In the genomic region with DNA sequence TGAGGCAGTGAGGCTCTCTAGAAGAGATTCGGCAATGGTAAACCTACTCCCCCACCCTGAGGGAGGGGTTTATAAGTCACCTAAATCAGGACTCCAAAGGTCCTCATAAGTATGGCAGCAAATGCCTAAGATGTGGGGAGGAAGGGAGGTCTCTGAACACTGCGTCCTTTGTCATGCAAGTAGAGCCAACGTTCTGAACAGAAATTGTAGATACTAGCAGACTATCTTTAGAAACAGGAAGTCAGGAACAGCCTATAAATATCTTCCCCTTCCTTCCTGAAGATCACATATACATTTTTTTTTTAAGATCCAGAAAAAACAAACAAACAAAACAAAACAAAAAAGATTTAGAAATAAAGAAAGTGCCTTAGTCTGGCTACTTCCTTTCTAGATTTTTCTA, we compare ENCODE assay signal across 17 mouse cellular contexts.
A peak's percentile ranks its signal among the peaks of the same experiment; 100 is the strongest.
DNase-seq lines count a peak whose midpoint lies in the region; ATAC-seq and TF ChIP-seq lines count a peak whose summit lies in the region.
"Had no signal": no experiment of that assay in that cellular context is flagged by ENCODE, and none has a peak within 500 bp of the region (broad histone marks: within the 10 kb centered on the region; RNA-seq: fewer than 3 reads in every experiment).

No protein-coding gene starts in this region.

- no peak overlapping the region for H3K4me3 ChIP-seq in heart, embryonic 15.5 days
- H3K4me3 ChIP-seq in lung, embryonic 14.5 days (ENCODE audit: low read depth, low read length), result no peak overlapping the region
- no peak overlapping the region for H3K4me3 ChIP-seq in brown adipose tissue, adult 24 weeks (ENCODE audit: insufficient read depth, low read depth, low read length)
- H3K4me3 ChIP-seq in forebrain, embryonic 14.5 days (ENCODE audit: low read depth, low read length), result no peak overlapping the region
- H3K4me3 ChIP-seq: embryonic facial prominence, embryonic 12.5 days; limb, embryonic 12.5 days had no signal

- H3K9ac ChIP-seq in heart, embryonic 15.5 days, result no peak overlapping the region
- H3K9ac ChIP-seq in lung, embryonic 14.5 days, result no peak overlapping the region
- H3K9ac ChIP-seq in forebrain, embryonic 14.5 days (ENCODE audit: low read length), result no peak overlapping the region
- H3K9ac ChIP-seq: embryonic facial prominence, embryonic 12.5 days; limb, embryonic 12.5 days; liver, embryonic 14.5 days had no signal

- no peak overlapping the region for H3K4me2 ChIP-seq in heart, embryonic 15.5 days
- H3K4me2 ChIP-seq in lung, embryonic 14.5 days, result no peak overlapping the region
- no peak overlapping the region for H3K4me2 ChIP-seq in forebrain, embryonic 14.5 days (ENCODE audit: low read length)
- H3K4me2 ChIP-seq: embryonic facial prominence, embryonic 12.5 days; limb, embryonic 12.5 days had no signal

- no peaks in the 10 kb centered on the region for H3K27me3 ChIP-seq in heart, embryonic 15.5 days
- no peaks in the 10 kb centered on the region for H3K27me3 ChIP-seq in lung, embryonic 14.5 days (ENCODE audit: insufficient read depth, low read length)
- H3K27me3 ChIP-seq in forebrain, embryonic 14.5 days (replicated peaks; ENCODE audit: control insufficient read depth, insufficient read depth, low read length), result no peaks in the 10 kb centered on the region
- H3K27me3 ChIP-seq: embryonic facial prominence, embryonic 12.5 days; limb, embryonic 12.5 days had no signal

- no peaks in the 10 kb centered on the region for H3K36me3 ChIP-seq in heart, embryonic 15.5 days
- no peaks in the 10 kb centered on the region for H3K36me3 ChIP-seq in lung, embryonic 14.5 days (ENCODE audit: insufficient read depth)
- H3K36me3 ChIP-seq in forebrain, embryonic 14.5 days (ENCODE audit: control insufficient read depth, insufficient read depth, low read length), result no peaks in the 10 kb centered on the region
- H3K36me3 ChIP-seq: embryonic facial prominence, embryonic 12.5 days; limb, embryonic 12.5 days had no signal

- TF ChIP-seq CTCF in lung, embryonic 14.5 days (IDR thresholded peaks at IDR 0.05; ENCODE audit: low read depth), result no peak

- DNase-seq in heart, postnatal 25 days (ENCODE audit: low spot score), result no peak
- peak; percentile 34 for DNase-seq in lung, embryonic 14.5 days
- no peak for DNase-seq in lung, adult 18-20 months
- peak; percentile 26 for DNase-seq in CD4-positive, CD25-positive, alpha-beta regulatory T cell, adult 2 months (ENCODE audit: low read depth, low spot score)
- DNase-seq in left cerebral cortex, postnatal 36 days (ENCODE audit: low spot score in 2 of 2), result no peak
- DNase-seq in forebrain, embryonic 14.5 days (ENCODE audit: low spot score), result no peak
- DNase-seq: cerebellum, adult 9-10 months; gastrocnemius, postnatal 25 days; kidney, adult 11 months; kidney, postnatal 4 days had no signal

- H3K4me1 ChIP-seq in heart, embryonic 15.5 days (replicated peaks), result peaks cover 8% of the 10 kb centered on the region
- H3K4me1 ChIP-seq in lung, embryonic 14.5 days (ENCODE audit: insufficient read depth), result no peaks in the 10 kb centered on the region
- H3K4me1 ChIP-seq in brown adipose tissue, adult 24 weeks (ENCODE audit: control insufficient read depth, insufficient read depth, insufficient read length, low read length), result peaks cover 13% of the 10 kb centered on the region
- H3K4me1 ChIP-seq in forebrain, embryonic 14.5 days (ENCODE audit: control insufficient read depth, insufficient read depth, low read length), result no peaks in the 10 kb centered on the region
- H3K4me1 ChIP-seq: embryonic facial prominence, embryonic 12.5 days had no signal

- H3K9me3 ChIP-seq in heart, embryonic 15.5 days (replicated peaks), result no peaks in the 10 kb centered on the region
- no peaks in the 10 kb centered on the region for H3K9me3 ChIP-seq in lung, embryonic 14.5 days (ENCODE audit: low read depth, low read length)
- no peaks in the 10 kb centered on the region for H3K9me3 ChIP-seq in forebrain, embryonic 14.5 days (replicated peaks; ENCODE audit: control insufficient read depth, low read length)
- H3K9me3 ChIP-seq: embryonic facial prominence, embryonic 12.5 days; limb, embryonic 12.5 days had no signal

- intact Hi-C loops in heart, postnatal 25 days (cut with DNase I), result no loop called here
- intact Hi-C loops in left cerebral cortex, postnatal 36 days (cut with DNase I), result no loop called here

- 0 out of 2 replicates have a peak, but pooled peaks have one; percentile 18 for ATAC-seq in heart, embryonic 15.5 days (replicated peaks; ENCODE audit: insufficient number of reproducible peaks, insufficient read depth, low FRiP score, low read depth)
- ATAC-seq in lung, embryonic 14.5 days (ENCODE audit: insufficient read depth), result no peak
- no peak for ATAC-seq in forebrain, embryonic 14.5 days
- ATAC-seq: forebrain, embryonic 16.5 days; midbrain, embryonic 16.5 days had no signal

- 21% methylated on average over 3 of the region's 3 CpGs for WGBS in heart, embryonic 15.5 days
- 32% methylated on average over 3 of the region's 3 CpGs for WGBS in lung, embryonic 14.5 days
- 68% methylated on average over 3 of the region's 3 CpGs for WGBS in forebrain, embryonic 14.5 days

- H3K27ac ChIP-seq in heart, embryonic 15.5 days, result no peak overlapping the region
- no peak overlapping the region for H3K27ac ChIP-seq in lung, embryonic 14.5 days (ENCODE audit: low read depth)
- peak overlapping the region; percentile 18; the same call in 1 of the 2 replicates for H3K27ac ChIP-seq in brown adipose tissue, adult 24 weeks (replicated peaks; ENCODE audit: low read depth, low read length)
- no peak overlapping the region for H3K27ac ChIP-seq in forebrain, embryonic 14.5 days (ENCODE audit: low read depth, low read length)
- H3K27ac ChIP-seq: embryonic facial prominence, embryonic 12.5 days; limb, embryonic 12.5 days; liver, embryonic 14.5 days had no signal

Comparison
In these comparisons a context has a peak if more than half of its experiments do, and no peak if none do; other contexts are left out.
1. DNase-seq: peak in lung, embryonic 14.5 days (single experiment) and CD4-positive, CD25-positive, alpha-beta regulatory T cell, adult 2 months (single experiment); none in heart, postnatal 25 days (single experiment), lung, adult 18-20 months (0 of 2), left cerebral cortex, postnatal 36 days (0 of 2) and forebrain, embryonic 14.5 days (single experiment).